Mouse (Mus musculus) lung, adult 2 months (tissue): ENCODE measurements around the gene Slc9b2. TPM values are rescaled to one million over a fixed set of nuclear protein-coding genes. Genes with fewer than 3 reads are reported as not detected.

Experiments
- DNase-seq: peaks from one replicate; pipeline ENCODE4 v3.0.0; 2022
- H3K4me1 ChIP-seq: fragments of 200-500 bp; 2 replicates; pipeline ENCODE4 v1.6.1; 2011; ENCODE audit warnings: low read length; ENCODE audit not compliant: control insufficient read depth, insufficient read depth
- H3K4me3 ChIP-seq: fragments of 200-500 bp; replicated peaks from 2 replicates; pipeline ENCODE3; 2011; ENCODE audit warnings: low read depth, mild to moderate bottlenecking, control low read depth, low read length; ENCODE audit errors: extremely low read depth
- CTCF ChIP-seq: fragments of 200-500 bp; IDR thresholded peaks from 2 replicates; pipeline ENCODE4 v1.5.1; 2011; ENCODE audit warnings: mild to moderate bottlenecking, low read length, control low read depth; ENCODE audit not compliant: insufficient read depth
- POLR2A ChIP-seq: fragments of 200-500 bp; IDR thresholded peaks from 2 replicates; pipeline ENCODE4 v1.6.1; 2011; ENCODE audit warnings: low read depth, mild to moderate bottlenecking, control low read depth, low read length, borderline replicate concordance; ENCODE audit errors: extremely low read depth
- WGBS: fragments of 180-500 bp; shearing (Covaris S2); methylation state at CpG from one replicate; pipeline ENCODE4 v1.1.7; 2018; 5-methylcytosine and 5-hydroxymethylcytosine counted together
- polyA plus RNA-seq: library from polyadenylated mRNA; depleted of rRNA; stranded (reverse); fragments of >200 nt; gene quantifications from 2 replicates; pipeline ENCODE4 v1.2.3, GENCODE M21; 2012; rRNA removed

Slc9b2 gene
- 0.05 and 0.14 TPM in 2 replicates for polyA plus RNA-seq

- Histone ChIP-seq H3K4me3 (peak within 1 kb of the TSS; percentile 49), H3K4me1 (no peaks in the 10 kb centered on the region)
- DNase-seq, result peak; percentile 25
- TF ChIP-seq CTCF, result no peak
- no peak for TF ChIP-seq POLR2A
- WGBS, result 7% methylated on average over 28 of the region's 28 CpGs
Measured at GRCm38 (mm10) chr3:135307411-135308259, at the start of gene Slc9b2. Slc9b2 (plus strand) TSS chr3:135307700.

GRCm38 (mm10) chr3:135258919-135259318 lies 48.6 kb upstream of the Slc9b2 start:
- TF ChIP-seq POLR2A (no peak), CTCF (no peak)
- no peak for DNase-seq
- 94% methylated on average over 10 of the region's 10 CpGs for WGBS
- H3K4me3 ChIP-seq, result no peak overlapping the region
- no peaks in the 10 kb centered on the region for H3K4me1 ChIP-seq

GRCm38 (mm10) chr3:135260233-135260632 lies 47.3 kb upstream of the Slc9b2 start:
- H3K4me1 ChIP-seq, result no peaks in the 10 kb centered on the region
- WGBS, result 95% methylated on average over 7 of the region's 7 CpGs
- DNase-seq, result no peak
- no peak for TF ChIP-seq CTCF
- no peak for TF ChIP-seq POLR2A
- no peak overlapping the region for H3K4me3 ChIP-seq

- WGBS, result 82% methylated on average over 5 of the region's 5 CpGs
- no peaks in the 10 kb centered on the region for H3K4me1 ChIP-seq
- DNase-seq, result no peak
- no peak overlapping the region for H3K4me3 ChIP-seq
- no peak for TF ChIP-seq CTCF
- no peak for TF ChIP-seq POLR2A
Measured at GRCm38 (mm10) chr3:135268616-135269015, 38.9 kb upstream of the Slc9b2 start.

- H3K4me1 ChIP-seq, result no peaks in the 10 kb centered on the region
- DNase-seq, result no peak
- TF ChIP-seq POLR2A, result no peak
- no peak for TF ChIP-seq CTCF
- WGBS, result 77% methylated on average over 10 of the region's 10 CpGs
- H3K4me3 ChIP-seq, result no peak overlapping the region
Measured at GRCm38 (mm10) chr3:135269391-135269990, 38.0 kb upstream of the Slc9b2 start.

- Histone ChIP-seq H3K4me1 (no peaks in the 10 kb centered on the region), H3K4me3 (no peak overlapping the region)
- TF ChIP-seq CTCF (no peak), POLR2A (no peak)
- DNase-seq, result no peak
- WGBS, result 73% methylated on average over 12 of the region's 12 CpGs
Measured at GRCm38 (mm10) chr3:135272627-135273026, 34.9 kb upstream of the Slc9b2 start.

- Histone ChIP-seq H3K4me1 (no peaks in the 10 kb centered on the region), H3K4me3 (no peak overlapping the region)
- 76% methylated on average over 13 of the region's 13 CpGs for WGBS
- no peak for DNase-seq
- no peak for TF ChIP-seq CTCF
Measured at GRCm38 (mm10) chr3:135273047-135273446, 34.5 kb upstream of the Slc9b2 start.

GRCm38 (mm10) chr3:135280160-135280559 lies 27.3 kb upstream of the Slc9b2 start:
- no peak overlapping the region for H3K4me3 ChIP-seq
- no peaks in the 10 kb centered on the region for H3K4me1 ChIP-seq
- no peak for DNase-seq
- WGBS, result 75% methylated on average over 4 of the region's 4 CpGs
- no peak for TF ChIP-seq POLR2A
- TF ChIP-seq CTCF, result no peak

GRCm38 (mm10) chr3:135280669-135281415 lies 26.7 kb upstream of the Slc9b2 start, which contains the start of gene Bdh2:
Bdh2 (plus strand) TSS chr3:135281221.
- no peak within 1 kb of the TSS for H3K4me3 ChIP-seq
- WGBS, result 25% methylated on average over 14 of the region's 14 CpGs
- no peaks in the 10 kb centered on the region for H3K4me1 ChIP-seq
- DNase-seq, result peak; percentile 63
- TF ChIP-seq POLR2A, result no peak
- TF ChIP-seq CTCF, result peak; percentile 55

- Histone ChIP-seq H3K4me3 (no peak overlapping the region), H3K4me1 (no peaks in the 10 kb centered on the region)
- DNase-seq, result no peak
- 76% methylated on average over 8 of the region's 8 CpGs for WGBS
- no peak for TF ChIP-seq CTCF
- TF ChIP-seq POLR2A, result no peak
Measured at GRCm38 (mm10) chr3:135281701-135282100, 25.8 kb upstream of the Slc9b2 start.
